22 mouse cellular contexts compared by ENCODE assay signal in the genomic region with DNA sequence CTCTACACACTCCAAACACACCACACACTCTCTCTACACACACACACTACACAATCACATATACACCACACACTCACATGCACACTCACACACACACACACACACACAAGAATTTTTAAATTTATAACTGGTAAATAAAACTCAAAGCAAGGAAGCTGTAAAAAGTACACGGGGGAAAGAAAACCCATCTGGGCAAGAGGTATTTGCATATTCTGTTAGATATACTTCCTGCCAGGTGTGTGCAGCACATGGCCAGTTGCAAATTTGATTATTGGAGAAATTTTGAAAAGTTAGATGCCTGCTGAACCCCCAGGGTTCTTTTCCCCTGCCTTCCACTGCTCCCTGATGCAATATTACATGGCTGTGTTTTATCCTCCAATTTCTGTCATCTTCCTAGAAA.
DNase-seq lines count a peak whose midpoint lies in the region; TF ChIP-seq lines count a peak whose summit lies in the region.
"Had no signal": no experiment of that assay in that cellular context is flagged by ENCODE, and none has a peak within 500 bp of the region (broad histone marks: within the 10 kb centered on the region; RNA-seq: fewer than 3 reads in every experiment).

No protein-coding gene starts in this region.

- H3K9me3 ChIP-seq in forebrain, embryonic 10.5 days: no peaks in the 10 kb centered on the region
- H3K9me3 ChIP-seq: forebrain, embryonic 15.5 days; G1E; hindbrain, embryonic 10.5 days; hindbrain, embryonic 15.5 days; midbrain, embryonic 13.5 days; neural tube, embryonic 13.5 days had no signal

- H3K4me3 ChIP-seq in bone marrow, adult 2 months (replicated peaks; ENCODE audit: control insufficient read depth, low read depth, low read length): peak overlapping the region; percentile 32
- no peak overlapping the region for H3K4me3 ChIP-seq in forebrain, embryonic 10.5 days
- H3K4me3 ChIP-seq: forebrain, embryonic 15.5 days; heart, embryonic 13.5 days; hindbrain, embryonic 10.5 days; hindbrain, embryonic 15.5 days; midbrain, embryonic 13.5 days; neural tube, embryonic 13.5 days had no signal

- peak; percentile 12 for DNase-seq in lung, postnatal 36 days
- no peak for DNase-seq in lung, postnatal 10 days
- peak; percentile 23 for DNase-seq in thymus, postnatal 25 days
- no peak for DNase-seq in thymus, postnatal 4 days
- DNase-seq in splenic B cell, adult 2 months (ENCODE audit: low read depth, low spot score): peak; percentile 73
- DNase-seq in kidney, postnatal 25 days: no peak
- DNase-seq in forebrain, embryonic 10.5 days (ENCODE audit: extremely low spot score, low spot score): no peak
- DNase-seq: adrenal gland, postnatal 25 days; cerebellum, adult 18-20 months; cerebellum, postnatal 10 days; heart, postnatal 10 days; layer of hippocampus, postnatal 36 days had no signal

- no peak for TF ChIP-seq CTCF in bone marrow, adult 2 months (IDR thresholded peaks at IDR 0.05; ENCODE audit: control insufficient read depth, insufficient read depth, low read length)

- H3K36me3 ChIP-seq in splenic B cell, adult 2 months (ENCODE audit: control insufficient read depth, insufficient read depth, low read length, poor library complexity, severe bottlenecking): no peaks in the 10 kb centered on the region
- H3K36me3 ChIP-seq in forebrain, embryonic 10.5 days (replicated peaks): no peaks in the 10 kb centered on the region
- H3K36me3 ChIP-seq: forebrain, embryonic 15.5 days; G1E; heart, embryonic 13.5 days; hindbrain, embryonic 10.5 days; hindbrain, embryonic 15.5 days; midbrain, embryonic 13.5 days; neural tube, embryonic 13.5 days had no signal

- H3K27ac ChIP-seq in bone marrow, adult 2 months (ENCODE audit: control insufficient read depth, insufficient read depth, low read depth, low read length, poor library complexity): peak overlapping the region; percentile 96; the same call in 1 of the 2 replicates
- no peak overlapping the region for H3K27ac ChIP-seq in forebrain, embryonic 10.5 days
- H3K27ac ChIP-seq: forebrain, embryonic 15.5 days; heart, embryonic 13.5 days; hindbrain, embryonic 10.5 days; hindbrain, embryonic 15.5 days; macrophage; midbrain, embryonic 13.5 days; neural tube, embryonic 13.5 days had no signal

- WGBS in bone marrow, adult 2 months: 32% methylated on average over 1 of the region's 1 CpGs
- 85% methylated on average over 1 of the region's 1 CpGs for WGBS in forebrain, embryonic 10.5 days

- H3K4me1 ChIP-seq in bone marrow, adult 2 months (ENCODE audit: control insufficient read depth, insufficient read depth, low read length): peaks cover 3% of the 10 kb centered on the region; the same call in 1 of the 2 replicates
- no peaks in the 10 kb centered on the region for H3K4me1 ChIP-seq in forebrain, embryonic 10.5 days
- H3K4me1 ChIP-seq: forebrain, embryonic 15.5 days; heart, embryonic 13.5 days; hindbrain, embryonic 10.5 days; hindbrain, embryonic 15.5 days; midbrain, embryonic 13.5 days; neural tube, embryonic 13.5 days had no signal

- TF ChIP-seq POLR2A in bone marrow, adult 2 months (IDR thresholded peaks at IDR 0.05; ENCODE audit: borderline replicate concordance, control insufficient read depth, low read depth, low read length): no peak

- H3K27me3 ChIP-seq in splenic B cell, adult 2 months (ENCODE audit: control insufficient read depth, insufficient read depth, low read length, poor library complexity, severe bottlenecking): no peaks in the 10 kb centered on the region
- H3K27me3 ChIP-seq in forebrain, embryonic 10.5 days (ENCODE audit: poor library complexity, severe bottlenecking): no peaks in the 10 kb centered on the region
- H3K27me3 ChIP-seq: forebrain, embryonic 15.5 days; heart, embryonic 13.5 days; hindbrain, embryonic 15.5 days; midbrain, embryonic 13.5 days; neural tube, embryonic 13.5 days; Patski had no signal

Comparison
In these comparisons a context has a peak if more than half of its experiments do, and no peak if none do; other contexts are left out.
1. DNase-seq: peak in lung, postnatal 36 days (single experiment), thymus, postnatal 25 days (single experiment) and splenic B cell, adult 2 months (single experiment); none in lung, postnatal 10 days (single experiment), thymus, postnatal 4 days (single experiment), kidney, postnatal 25 days (0 of 2) and forebrain, embryonic 10.5 days (single experiment).